Mouse (Mus musculus) embryonic stem cell, embryonic (primary cell): ENCODE data around the gene Dennd6b.

Experiments used
- CTCF ChIA-PET, 4 experiments: fragments of 300-600 bp in 2 of 4; fragments of 350-600 bp in 2 of 4; sonication (Branson Sonifier 250); formaldehyde crosslinking; loops; one replicate each; lab custom pipeline; 2022; ENCODE audit warnings: inconsistent platforms in 2 of 4; lab: Charles Lee
- POLR2A ChIA-PET, 4 experiments: fragments of 300-600 bp in 2 of 4; fragments of 350-600 bp in 2 of 4; sonication (Branson Sonifier 250); formaldehyde crosslinking; loops; one replicate each; lab custom pipeline; 2022; ENCODE audit warnings: antibody characterized with exemption in 4 of 4, inconsistent platforms in 1 of 4; lab: Charles Lee

Dennd6b gene

DNA sequence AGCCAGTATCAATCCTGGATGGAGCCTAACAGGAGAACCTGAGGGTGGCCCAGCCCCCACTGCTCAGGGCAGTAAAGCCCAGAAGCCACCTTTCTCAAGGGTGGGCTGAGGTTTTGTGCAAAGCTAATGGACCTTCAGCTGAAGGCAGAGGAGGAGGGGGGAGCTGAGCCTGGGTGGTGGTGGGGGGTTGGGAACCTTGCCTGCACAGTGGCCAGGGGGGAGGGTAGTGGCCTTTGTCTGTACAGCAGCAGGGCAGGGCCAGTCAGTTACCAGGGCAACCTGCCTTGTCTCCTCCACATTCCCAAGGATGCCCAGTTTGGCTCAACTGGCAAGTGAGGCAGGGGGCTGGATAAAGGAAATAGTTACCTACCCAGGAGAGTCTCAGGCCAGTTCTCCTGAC lies 44.0 kb downstream of the Dennd6b start:
- CTCF ChIA-PET: interaction anchor here in 1 of 4 experiments (0.6 to 1.1 kb wide), 2 partner anchors 24 to 59 kb away, joined by 3 to 6 read pairs; partner anchors contain the start of genes Hdac10 and Ppp6r2
- POLR2A ChIA-PET: interaction anchor here in 2 of 4 experiments (0.6 to 1.6 kb wide), 7 partner anchors 10 to 605 kb away, joined by 3 to 6 read pairs (median 3); no protein-coding TSS in a partner anchor

DNA sequence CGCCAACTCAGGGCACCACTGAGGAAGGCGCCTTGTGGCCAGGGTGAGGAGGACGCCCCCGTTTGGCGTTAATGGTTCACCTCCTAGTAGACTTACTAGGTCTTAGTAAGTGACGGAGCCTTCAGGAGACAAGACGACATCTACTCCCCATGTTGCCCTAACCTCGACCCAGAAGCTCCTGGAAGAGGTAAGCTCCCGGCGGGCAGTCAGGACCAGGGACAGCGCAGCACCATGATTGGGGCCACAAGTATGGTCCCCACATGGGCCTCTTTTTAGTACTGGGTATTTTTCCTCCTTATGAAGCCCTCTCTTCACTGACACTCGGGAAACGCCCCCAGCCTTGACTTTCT lies 46.3 kb downstream of the Dennd6b start:
- ChIA-PET POLR2A (interaction anchor here (0.7 to 2.5 kb wide), 27 partner anchors 9 to 397 kb away, joined by 3 to 11 read pairs (median 4); partner anchors contain the start of genes Mapk12 (in 3 of the 4), Hdac10 (in 2 of the 4), C730034F03Rik (in 1 of the 4) and Chkb (in 1 of the 4)), CTCF (interaction anchor here in 3 of 4 experiments (0.6 to 3.1 kb wide), 9 partner anchors 8 to 322 kb away, joined by 3 to 11 read pairs (median 4); partner anchors contain the start of genes Hdac10 (in 2 of the 3), Dennd6b (in 1 of the 3) and Tubgcp6 (in 1 of the 3))

DNA sequence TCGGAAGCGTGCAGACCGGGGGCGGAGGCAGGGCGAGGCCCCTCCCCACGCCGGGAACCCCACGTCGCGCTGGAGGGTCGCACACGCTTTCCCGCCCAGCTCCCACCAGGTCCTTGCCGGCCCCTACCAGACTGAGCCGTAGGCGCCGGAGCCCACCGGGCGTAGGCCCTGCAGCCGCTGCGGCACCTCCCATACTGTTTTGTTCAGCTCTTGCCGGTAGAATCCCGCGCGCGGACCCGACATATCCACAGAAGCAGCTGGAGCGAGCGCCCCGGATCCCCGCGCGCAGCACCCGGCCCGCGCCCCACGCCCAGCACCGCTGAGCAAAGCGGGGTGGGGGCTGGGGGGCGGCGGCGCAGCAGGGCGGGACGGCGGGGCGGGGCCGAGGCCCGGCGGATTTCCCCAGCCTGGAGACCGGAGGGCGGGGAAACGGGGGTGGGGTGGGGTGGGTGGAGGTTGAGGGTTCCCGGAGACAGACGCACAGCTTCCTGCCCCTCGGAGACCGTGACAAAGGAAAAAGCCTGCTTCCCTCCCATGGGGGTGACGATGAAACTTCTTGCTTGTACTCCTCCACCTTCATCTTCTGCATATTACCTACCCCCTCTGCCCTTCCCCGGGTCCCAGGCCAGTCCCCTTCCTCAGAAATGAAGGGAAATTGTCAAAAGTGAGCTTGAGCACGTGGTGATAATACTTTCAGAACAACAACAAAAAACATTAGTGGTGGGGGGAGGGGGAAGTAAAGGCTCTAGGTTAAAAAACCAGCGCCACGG lies 46.8 kb downstream of the Dennd6b start, which contains the start of gene Mapk11:
Gene Mapk11, minus strand, starts transcription at position 358 of the 770 bp plus-strand sequence.
- CTCF ChIA-PET: interaction anchor here in 3 of 4 experiments (0.6 to 3.1 kb wide), 11 partner anchors 8 to 594 kb away, joined by 3 to 11 read pairs (median 4); partner anchors contain the start of genes Hdac10 (in 2 of the 3), Tubgcp6 (in 2 of the 3) and Dennd6b (in 1 of the 3)
- POLR2A ChIA-PET: interaction anchor here (0.6 to 2.5 kb wide), 30 partner anchors 8 to 441 kb away, joined by 3 to 11 read pairs (median 4); partner anchors contain the start of genes Mapk12 (in 3 of the 4), Hdac10 (in 2 of the 4), C730034F03Rik (in 1 of the 4) and Chkb (in 1 of the 4)

DNA sequence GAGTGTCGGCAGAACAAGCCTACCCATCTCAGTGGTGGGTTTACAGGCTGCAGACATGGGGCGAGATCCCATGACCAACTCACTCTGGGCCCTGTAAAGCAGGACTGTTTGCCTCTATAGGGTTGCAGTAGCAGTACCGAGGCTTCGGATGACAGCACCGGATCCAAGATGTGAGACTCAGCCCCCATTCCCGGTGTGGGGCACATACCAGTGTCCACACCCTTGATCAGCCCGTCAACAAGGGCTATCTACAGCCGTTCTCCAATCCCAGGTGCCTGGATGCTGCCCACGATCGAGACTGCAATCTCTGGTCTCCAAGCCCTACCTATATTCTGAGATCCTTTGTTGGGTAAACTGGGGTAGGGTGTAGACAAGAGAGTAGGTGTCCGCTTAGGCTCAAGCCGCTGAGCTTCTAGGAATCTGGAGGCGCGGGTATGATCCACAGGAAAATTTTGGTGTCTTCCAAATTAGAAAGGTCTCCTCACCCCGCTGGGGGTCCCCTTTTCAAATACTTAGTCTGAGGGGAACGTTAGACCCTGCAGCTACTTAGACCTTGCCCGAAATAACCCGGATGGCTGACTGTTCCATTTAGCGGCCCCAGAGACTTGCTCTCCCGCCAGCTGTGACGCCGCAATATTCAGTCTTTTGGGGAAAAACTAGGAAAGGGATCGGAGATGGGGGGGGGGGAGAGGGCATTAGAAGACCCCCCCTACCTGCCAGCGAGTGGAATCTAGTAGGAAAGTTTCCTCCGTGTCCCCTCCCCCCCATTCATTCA lies 47.6 kb downstream of the Dennd6b start:
- ChIA-PET POLR2A (interaction anchor here (0.6 to 2.5 kb wide), 20 partner anchors 9 to 440 kb away, joined by 3 to 11 read pairs (median 5); partner anchors contain the start of genes C730034F03Rik (in 1 of the 4), Chkb (in 1 of the 4), Dennd6b (in 1 of the 4) and Gm44502 (in 1 of the 4)), CTCF (interaction anchor here in 3 of 4 experiments (0.6 to 3.1 kb wide), 10 partner anchors 20 to 1017 kb away, joined by 3 to 11 read pairs (median 4); partner anchors contain the start of genes Hdac10 (in 2 of the 3), Tubgcp6 (in 2 of the 3) and Dennd6b (in 1 of the 3))

DNA sequence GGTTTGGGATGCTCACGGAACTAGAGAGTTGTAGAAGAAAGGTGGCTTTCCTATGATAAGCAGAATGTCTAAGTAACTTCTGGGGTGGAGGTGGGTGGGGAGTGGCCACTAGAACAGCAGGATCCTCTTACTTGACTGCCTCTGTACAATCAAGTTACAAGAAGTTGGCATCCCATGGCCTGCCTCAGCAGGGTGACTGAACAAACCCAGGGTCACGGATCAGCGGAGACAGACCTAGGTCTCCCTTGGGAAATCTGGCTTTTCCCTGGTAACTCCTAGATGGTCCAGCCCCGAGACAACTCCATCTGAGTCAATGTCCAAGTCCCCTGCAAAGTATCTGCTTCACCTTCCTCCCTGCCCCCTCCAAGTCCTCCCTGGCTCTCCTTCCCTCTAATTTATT lies 48.4 kb downstream of the Dennd6b start:
- ChIA-PET POLR2A (no interaction called here), CTCF (no interaction called here)

DNA sequence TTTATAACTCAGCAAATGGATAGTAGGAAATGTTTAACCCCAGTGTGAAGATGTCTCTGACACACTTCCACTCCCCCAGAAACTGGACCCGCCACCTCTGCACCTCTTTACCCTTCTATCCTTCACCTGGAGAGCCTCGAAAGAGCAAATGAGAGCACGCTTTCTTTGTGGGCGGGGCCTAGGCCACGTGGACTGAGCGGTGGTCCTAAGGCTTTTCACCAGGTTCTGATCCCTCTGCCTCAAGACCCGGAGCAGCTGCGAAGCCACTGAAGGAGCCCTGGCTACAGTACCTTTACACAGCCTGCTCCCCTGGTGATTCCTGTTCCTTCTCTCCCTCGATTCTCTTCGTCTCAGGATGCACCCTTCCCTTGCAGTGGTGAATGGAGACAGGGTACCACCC lies 48.8 kb downstream of the Dennd6b start:
- ChIA-PET CTCF (no interaction called here), POLR2A (interaction anchor here in 2 of 4 experiments (1.0 to 2.0 kb wide), 3 partner anchors 24 to 30 kb away, joined by 3 to 4 read pairs (median 4); partner anchors contain the start of gene Tubgcp6 (in 1 of the 2))

DNA sequence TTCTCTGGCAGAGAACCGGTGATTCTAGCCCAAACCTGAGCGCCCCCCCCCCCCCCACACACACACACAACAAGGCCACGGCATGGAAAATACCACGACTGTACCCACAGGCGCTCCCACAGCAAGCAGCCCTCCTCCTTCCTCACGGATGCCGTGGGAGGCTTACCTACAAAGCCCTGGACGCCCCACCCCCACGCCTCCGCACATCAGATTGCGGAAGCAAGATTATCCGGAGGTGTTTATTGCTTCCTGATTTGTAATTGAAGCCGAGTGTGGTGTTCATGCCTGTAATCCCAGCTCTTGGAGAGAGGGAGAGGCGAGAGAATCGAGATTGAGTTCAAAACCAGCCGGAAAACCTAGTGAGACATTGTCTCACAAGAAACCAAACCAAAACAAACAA lies 49.3 kb downstream of the Dennd6b start:
- CTCF ChIA-PET: interaction anchor here in 2 of 4 experiments (0.6 to 1.8 kb wide), 5 partner anchors 9 to 103 kb away, joined by 3 to 7 read pairs (median 4); partner anchors contain the start of gene Hdac10 (in 1 of the 2)
- POLR2A ChIA-PET: interaction anchor here in 3 of 4 experiments (0.7 to 2.0 kb wide), 15 partner anchors 18 to 430 kb away, joined by 3 to 5 read pairs (median 4); partner anchors contain the start of genes Pim3 (in 1 of the 3), Sco2 (in 1 of the 3) and Tubgcp6 (in 1 of the 3)

DNA sequence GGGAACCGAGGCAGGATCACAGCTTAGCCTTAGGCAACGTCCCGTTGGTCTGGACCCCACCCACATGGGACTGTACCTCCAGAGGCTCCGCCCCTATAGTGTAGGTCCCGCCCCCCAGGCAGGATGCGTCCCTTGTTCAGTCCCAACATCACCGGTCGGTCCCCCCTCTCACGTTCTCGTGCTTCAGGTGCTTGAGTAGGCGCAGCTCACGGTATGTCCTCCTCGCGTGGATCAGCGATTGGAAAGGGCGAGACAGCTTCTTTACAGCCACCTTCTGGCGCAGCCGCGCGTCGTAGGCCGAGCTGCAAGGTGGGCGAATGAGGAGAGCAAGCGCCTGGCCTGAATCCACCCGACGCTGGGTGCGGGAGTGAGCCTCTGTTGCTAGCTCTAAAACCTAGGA lies 49.8 kb downstream of the Dennd6b start:
- POLR2A ChIA-PET: interaction anchor here in 3 of 4 experiments (0.6 to 2.0 kb wide), 22 partner anchors 17 to 751 kb away, joined by 3 to 7 read pairs (median 3); partner anchors contain the start of genes Hdac10 (in 1 of the 3), Pim3 (in 1 of the 3), Sco2 (in 1 of the 3) and Tubgcp6 (in 1 of the 3)
- CTCF ChIA-PET: interaction anchor here in 3 of 4 experiments (0.6 to 1.8 kb wide), 7 partner anchors 9 to 104 kb away, joined by 3 to 7 read pairs (median 4); partner anchors contain the start of gene Hdac10 (in 2 of the 3)

DNA sequence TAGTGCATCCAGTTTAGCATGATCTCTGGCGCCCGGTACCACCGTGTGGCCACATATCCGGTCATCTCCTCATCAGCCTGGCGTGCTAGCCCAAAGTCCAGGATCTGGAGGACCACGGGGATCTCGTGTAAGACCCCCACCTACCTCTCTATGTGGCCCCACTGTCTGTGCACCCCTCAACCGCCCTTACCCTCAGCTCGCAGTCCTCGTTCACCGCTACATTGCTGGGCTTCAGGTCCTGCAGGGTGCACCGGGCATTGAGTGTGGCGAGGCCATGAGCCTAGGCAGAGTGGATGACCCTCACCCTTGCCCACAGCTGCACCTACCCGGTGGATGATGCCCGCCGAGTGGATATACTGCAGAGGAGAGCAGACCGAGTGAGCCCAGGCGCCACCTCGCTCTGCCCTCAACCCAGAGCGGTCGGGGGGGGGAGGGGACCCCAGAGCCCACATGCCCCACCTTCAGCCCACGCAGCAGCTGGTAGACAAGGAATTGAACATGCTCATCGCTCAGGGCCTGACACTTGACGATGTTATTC lies 50.4 kb downstream of the Dennd6b start:
- ChIA-PET CTCF (interaction anchor here in 3 of 4 experiments (0.6 to 1.8 kb wide), 5 partner anchors 10 to 50 kb away, joined by 3 to 6 read pairs (median 4); partner anchors contain the start of gene Hdac10 (in 2 of the 3)), POLR2A (interaction anchor here in 3 of 4 experiments (0.5 to 2.0 kb wide), 19 partner anchors 18 to 752 kb away, joined by 3 to 7 read pairs (median 3); partner anchors contain the start of genes Dennd6b (in 1 of the 3), Hdac10 (in 1 of the 3), Pim3 (in 1 of the 3) and Sco2 (in 1 of the 3))

DNA sequence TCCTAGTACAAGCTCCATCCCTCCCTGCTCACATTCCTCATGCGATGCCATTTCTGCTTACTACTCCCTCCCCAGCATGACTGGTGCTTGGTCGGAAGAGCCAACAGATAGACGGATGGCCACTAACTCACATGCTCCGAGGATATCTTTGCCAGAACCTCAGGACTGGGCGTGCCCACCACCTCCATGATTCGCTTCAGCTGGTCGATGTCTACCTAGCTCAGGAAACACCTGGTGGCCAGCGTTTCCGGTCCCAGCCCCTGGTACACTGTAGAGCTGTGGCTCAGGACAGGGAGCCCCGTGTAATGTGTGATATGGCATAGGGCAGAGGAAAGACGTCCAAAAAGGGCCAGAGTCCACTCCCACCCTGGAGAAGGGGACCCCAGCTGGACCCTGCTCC lies 51.3 kb downstream of the Dennd6b start:
- ChIA-PET POLR2A (interaction anchor here in 3 of 4 experiments (0.6 to 1.4 kb wide), 4 partner anchors 22 to 358 kb away, joined by 3 to 4 read pairs (median 3); partner anchors contain the start of genes Dennd6b (in 1 of the 3) and Tubgcp6 (in 1 of the 3)), CTCF (interaction anchor here in 2 of 4 experiments (1.1 to 1.8 kb wide), 2 partner anchors 17 kb away, joined by 3 to 6 read pairs; partner anchors contain the start of gene Hdac10 (in 1 of the 2))

DNA sequence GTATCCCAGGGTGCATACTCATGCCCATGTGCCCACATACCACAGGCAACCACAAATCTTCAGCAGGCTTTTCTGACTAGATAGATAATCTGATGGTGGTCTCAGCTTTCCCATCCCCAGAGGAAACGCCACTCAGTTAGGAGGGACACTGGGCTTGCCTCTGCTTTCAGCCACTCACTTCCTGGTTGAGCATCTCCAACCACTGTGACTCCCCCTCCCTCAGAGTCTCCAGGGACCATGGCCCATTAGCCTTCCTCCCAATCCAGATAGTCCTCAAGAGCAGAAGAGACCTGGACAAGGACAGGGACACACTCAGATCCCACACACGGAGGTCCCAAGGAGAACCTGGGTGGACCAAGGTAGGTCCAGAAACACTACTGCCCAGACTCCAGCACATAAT lies 53.2 kb downstream of the Dennd6b start:
- ChIA-PET POLR2A (interaction anchor here in 1 of 4 experiments (0.8 kb wide), 1 partner anchor 72 kb away, joined by 4 read pairs; no protein-coding TSS in a partner anchor), CTCF (interaction anchor here in 1 of 4 experiments (2.8 kb wide), 1 partner anchor 15 kb away, joined by 8 read pairs; the partner anchor contains the start of gene Hdac10)

DNA sequence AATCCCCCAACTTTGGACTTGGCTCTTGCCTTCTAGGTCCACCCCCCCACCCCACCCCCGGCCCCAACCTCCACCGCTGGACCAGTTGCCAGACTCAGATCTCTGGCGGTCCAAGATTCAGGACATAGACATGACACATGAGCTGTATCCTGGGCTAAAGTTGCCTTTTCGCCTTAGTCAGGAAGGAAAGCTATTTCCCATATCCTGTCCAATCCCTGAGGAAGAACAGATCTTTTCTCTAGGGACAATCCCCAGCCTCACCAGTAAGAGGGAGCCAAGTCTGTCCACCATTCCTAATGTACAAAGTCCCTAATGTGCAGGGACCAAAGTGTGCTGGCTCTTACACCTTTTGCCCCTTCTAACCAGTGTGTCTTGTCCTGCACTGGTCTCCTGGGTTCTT lies 54.4 kb downstream of the Dennd6b start:
- CTCF ChIA-PET: interaction anchor here in 3 of 4 experiments (0.6 to 3.1 kb wide), 3 partner anchors 14 to 147 kb away, joined by 6 to 22 read pairs (median 8); partner anchors contain the start of gene Hdac10 (in 2 of the 3)
- POLR2A ChIA-PET: interaction anchor here (0.6 to 2.5 kb wide), 9 partner anchors 15 to 426 kb away, joined by 3 to 8 read pairs (median 3); partner anchors contain the start of gene Tubgcp6 (in 1 of the 4)

DNA sequence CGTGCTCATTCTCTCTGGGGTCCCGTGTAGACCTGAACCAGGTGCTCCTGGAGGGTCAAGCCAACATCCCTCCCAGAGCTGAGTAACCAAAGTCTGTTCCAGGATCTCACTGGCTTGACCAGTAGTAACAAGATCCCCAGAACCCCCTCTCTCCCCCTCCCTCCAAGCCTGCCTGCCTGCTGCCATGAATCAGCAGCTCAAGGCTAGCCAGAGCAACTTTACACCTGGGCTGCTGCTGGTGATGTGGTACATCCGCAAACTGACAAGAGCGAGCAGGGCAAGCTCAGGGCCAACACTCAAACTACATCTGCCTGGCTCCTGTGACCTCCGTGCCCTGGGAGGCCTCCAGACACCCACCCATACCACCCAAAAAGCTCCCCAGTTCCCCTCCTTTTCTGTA lies 54.9 kb downstream of the Dennd6b start:
- CTCF ChIA-PET: interaction anchor here in 3 of 4 experiments (1.2 to 3.1 kb wide), 4 partner anchors 13 to 16 kb away, joined by 4 to 22 read pairs (median 6); partner anchors contain the start of gene Hdac10 (in 3 of the 3)

DNA sequence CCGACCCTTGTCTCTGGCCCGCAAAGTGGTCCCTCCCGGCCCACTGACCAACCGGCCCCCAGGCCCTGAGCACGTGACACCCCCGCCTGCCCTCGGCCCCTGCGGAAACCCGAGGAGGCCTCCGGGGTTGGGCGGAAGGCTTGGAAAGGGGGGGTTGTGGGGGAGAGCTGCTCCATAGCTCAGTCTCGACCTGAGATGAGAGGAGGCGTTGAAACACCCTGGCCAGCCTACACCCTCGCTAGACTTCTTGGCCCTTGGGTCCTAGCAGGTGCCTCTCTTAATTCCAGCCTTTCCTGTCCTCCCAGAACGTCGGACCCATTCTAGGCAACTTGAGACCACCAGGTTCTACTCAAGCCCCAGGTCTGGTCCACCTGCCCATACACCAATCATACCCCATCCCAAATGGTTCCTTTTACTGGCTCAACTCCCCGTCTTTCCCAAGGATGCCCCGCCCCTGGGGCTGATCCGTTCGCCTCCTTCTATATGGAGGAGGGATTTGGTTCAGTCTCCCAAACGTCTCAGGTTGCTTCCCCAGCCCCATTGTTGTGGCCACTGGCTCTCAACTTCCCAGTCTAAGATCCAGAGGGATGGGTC lies 55.5 kb downstream of the Dennd6b start, which contains the start of gene Mapk12:
Gene Mapk12, minus strand, starts transcription at position 45 of the 594 bp plus-strand sequence.
- POLR2A ChIA-PET: interaction anchor here (0.5 to 2.5 kb wide), 22 partner anchors 9 to 424 kb away, joined by 3 to 16 read pairs (median 3); partner anchors contain the start of genes Mapk11 (in 3 of the 4), Tubgcp6 (in 2 of the 4), Hdac10 (in 1 of the 4) and Pim3 (in 1 of the 4)
- CTCF ChIA-PET: interaction anchor here (0.5 to 3.1 kb wide), 9 partner anchors 12 to 374 kb away, joined by 3 to 22 read pairs (median 4); partner anchors contain the start of gene Hdac10 (in 3 of the 4)

More for the DNA sequence above, 54.9 kb downstream of the Dennd6b start:
- POLR2A ChIA-PET: interaction anchor here (0.6 to 2.5 kb wide), 13 partner anchors 9 to 425 kb away, joined by 3 to 16 read pairs (median 3); partner anchors contain the start of genes Hdac10 (in 1 of the 4), Pim3 (in 1 of the 4), Selenoo (in 1 of the 4) and Tubgcp6 (in 1 of the 4)
